Mouse (Mus musculus) bone marrow, adult 2 months (tissue): ENCODE results near the gene Ackr1.

ENCODE experiments used
- CTCF ChIP-seq: fragments of 200-500 bp; IDR thresholded peaks from 2 replicates; pipeline ENCODE4 v1.5.1; 2011; ENCODE audit warnings: low read length, control low read depth; ENCODE audit not compliant: control insufficient read depth, insufficient read depth
- POLR2A ChIP-seq: fragments of 200-500 bp; IDR thresholded peaks from 2 replicates; pipeline ENCODE4 v1.6.1; 2011; ENCODE audit warnings: low read depth, mild to moderate bottlenecking, control low read depth, low read length, borderline replicate concordance; ENCODE audit not compliant: control insufficient read depth

- TF ChIP-seq CTCF (no peak), POLR2A (no peak)
Observed at GRCm38 (mm10) chr1:173367356-173368046, 34.0 kb upstream of the Ackr1 start, which contains the start of gene Cadm3.
